Mouse (Mus musculus) layer of hippocampus, adult 9-10 months (tissue): ENCODE measurements around the gene Tlr2.
"Not testable (repeated sequence)": the region's sequence is repeated elsewhere in the genome, so short reads cannot be mapped to it uniquely, and the experiment has no call there.

Experiments
- DNase-seq: peaks from one replicate; pipeline ENCODE4 v3.0.0; 2022; ENCODE audit warnings: low spot score

The Tlr2 gene

DNA sequence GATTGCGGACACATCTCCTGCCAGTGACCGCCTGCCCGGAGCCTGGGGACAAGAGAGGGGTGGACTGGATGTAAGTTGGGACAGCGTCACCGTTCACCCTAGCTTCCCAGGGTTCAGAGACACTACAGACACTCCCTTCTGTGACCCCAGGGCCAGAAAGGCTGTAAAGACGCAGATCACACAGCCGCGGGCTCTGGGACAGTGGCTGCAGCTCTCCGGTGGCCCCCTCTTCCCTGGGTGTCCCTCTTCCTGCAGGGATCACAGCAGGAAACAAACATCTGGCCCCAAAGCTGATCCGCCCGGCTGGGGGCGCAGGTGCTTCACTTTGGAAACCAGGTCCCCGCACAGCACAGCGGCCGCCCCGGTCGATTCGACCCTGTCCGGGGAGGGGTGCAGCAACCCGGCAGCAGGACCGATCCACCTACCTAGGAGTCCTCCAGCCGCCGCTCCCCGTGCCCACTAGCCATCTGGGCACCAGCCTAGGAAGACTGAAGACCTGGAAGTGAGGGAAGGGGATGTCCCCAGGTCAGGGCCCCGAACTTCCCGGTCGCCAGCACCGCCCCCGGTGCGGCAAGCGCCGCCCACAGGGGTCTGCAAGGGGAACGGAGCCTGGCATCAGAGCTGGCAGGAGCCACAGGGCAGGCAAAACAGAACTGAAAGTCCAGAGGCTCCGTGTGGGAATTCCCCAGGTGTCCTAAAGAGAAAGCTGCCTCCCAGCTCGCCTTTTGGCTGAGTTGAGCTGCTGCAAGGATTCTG lies at the start of gene Tlr2:
Gene Tlr2 (minus strand): TSS at position 673 of the 756 bp plus-strand sequence.
- no peak for DNase-seq

DNA sequence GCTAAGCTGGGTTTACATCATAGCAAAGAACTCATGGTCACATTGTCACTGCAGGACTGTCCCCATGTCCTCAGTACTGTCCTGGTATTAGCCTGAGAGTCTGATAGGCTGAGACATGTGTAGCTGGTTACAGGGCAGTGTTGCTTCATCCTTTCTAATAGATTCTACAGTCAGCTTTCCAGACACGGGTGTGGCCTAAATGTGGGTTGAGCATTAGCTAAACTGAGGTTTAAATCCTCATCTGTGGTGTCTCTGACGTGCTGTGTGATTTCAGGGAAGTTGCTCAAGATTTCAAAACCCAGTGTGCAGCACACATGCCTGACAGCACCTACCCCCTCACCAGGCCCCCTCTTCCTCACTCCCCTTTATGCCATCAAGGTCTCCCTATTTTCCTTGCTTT lies 43.6 kb upstream of the Tlr2 start:
- no peak for DNase-seq

DNA sequence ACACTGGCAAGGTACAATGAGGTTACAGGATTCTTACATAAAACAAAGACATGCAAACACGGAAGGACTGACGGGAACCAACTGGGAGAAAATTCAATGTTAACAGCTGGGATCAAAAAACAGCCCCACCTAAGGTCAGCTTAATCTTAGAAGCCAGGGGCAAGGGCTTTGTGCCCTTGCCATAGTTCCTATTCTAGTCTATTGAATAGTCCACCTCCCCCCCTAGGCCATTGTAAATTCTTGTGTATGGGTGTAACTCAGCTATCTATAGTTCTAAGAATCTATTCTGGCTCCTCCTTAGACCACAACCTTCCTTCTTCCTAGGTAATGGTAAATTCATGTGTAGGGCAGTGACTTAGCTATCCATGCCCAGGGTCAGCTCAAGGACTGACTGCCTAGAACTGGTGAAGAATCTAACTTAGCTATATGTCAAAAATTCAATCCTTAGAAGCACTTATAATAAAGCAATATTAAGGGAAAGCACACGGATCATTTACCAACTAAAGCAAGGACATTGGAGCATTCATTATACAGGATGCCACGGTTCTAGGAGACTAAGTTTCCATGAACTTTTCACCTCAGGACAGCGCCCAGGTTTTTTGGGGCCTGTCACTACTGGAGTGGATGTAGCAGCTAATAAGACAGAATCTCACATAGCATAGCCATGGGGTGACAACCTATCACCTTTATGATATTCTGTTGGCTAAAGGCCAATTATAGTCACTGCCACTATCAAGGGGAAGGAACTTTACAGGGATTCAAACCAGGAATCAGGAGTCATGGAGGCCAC lies 37.9 kb upstream of the Tlr2 start:
- not testable (repeated sequence) for DNase-seq

DNA sequence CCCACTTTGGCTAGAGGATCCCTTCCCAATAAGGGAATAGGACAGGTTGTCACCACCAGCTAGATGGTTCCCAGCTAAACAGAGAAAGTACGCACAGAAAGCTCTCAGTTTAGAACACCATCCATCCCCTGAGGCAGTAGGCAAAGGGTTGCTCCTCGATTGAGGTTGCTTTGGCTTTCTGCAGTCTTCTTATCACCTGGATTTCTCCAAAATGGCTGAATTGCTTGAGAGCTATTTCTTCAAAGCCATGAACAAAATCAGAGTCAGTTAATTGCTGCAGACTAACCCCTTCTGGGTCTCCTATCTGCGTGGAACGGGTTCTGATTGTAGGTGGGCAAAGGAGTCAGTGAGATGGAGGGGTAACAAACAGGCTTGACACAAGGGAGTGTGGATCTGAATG lies 37.2 kb upstream of the Tlr2 start:
- DNase-seq, result no peak

DNA sequence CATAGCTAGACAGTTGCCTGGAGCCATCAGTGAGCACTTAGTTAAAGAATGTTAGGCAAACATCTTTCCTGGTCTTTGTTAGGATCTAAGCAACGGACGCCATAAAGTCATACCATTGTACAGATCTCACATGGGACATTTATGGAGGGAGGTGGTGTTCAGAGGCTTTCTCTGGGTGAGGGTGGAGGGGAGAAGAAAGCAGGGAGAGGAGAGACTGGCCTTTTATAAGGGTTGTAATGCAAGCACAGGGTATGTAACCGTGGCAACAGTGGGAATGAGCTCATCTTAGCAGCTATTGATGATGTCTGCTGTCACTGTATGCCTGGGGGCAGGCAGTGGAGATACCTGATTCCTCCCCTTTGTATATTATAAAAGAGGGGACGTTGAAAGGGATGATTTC lies 34.7 kb upstream of the Tlr2 start:
- DNase-seq, result no peak

DNA sequence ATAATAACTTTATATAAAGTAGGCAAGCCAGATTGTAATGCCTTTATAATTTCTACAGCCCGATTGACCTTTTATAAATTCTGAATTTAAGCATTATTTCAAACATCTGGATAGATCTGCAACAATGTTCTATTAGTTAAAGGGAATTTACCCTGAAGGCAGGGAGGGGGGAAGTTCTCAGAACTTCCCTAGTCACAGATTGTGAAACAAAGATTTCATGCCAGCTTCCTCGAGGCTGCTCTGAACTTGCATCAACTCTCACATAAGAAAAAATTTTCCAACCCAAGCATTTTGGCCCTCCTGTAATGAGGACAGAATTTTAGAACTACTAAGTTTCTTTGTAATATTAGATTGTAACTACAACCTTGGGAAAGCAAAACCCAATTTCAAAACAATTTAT lies 33.5 kb upstream of the Tlr2 start:
- DNase-seq, result not testable (repeated sequence)

DNA sequence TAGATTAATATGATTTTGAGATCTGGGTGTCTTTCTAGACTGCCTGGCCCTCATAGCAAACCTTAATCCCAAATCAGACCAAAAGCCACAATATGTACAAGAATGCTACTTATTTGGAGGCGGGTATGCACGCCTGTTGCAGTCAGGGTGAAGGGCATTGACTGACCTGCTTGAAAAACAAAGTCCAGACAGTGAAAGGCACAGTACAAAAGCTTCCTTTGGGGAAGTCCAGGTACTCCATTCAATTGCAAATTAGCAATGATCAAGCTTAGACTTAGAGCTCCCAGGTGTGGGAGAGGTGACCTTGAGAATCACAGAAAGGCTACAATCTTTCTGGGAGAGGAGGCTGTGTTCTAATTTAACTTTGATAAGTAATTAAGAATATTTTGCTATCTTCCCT lies 31.3 kb upstream of the Tlr2 start:
- not testable (repeated sequence) for DNase-seq

DNA sequence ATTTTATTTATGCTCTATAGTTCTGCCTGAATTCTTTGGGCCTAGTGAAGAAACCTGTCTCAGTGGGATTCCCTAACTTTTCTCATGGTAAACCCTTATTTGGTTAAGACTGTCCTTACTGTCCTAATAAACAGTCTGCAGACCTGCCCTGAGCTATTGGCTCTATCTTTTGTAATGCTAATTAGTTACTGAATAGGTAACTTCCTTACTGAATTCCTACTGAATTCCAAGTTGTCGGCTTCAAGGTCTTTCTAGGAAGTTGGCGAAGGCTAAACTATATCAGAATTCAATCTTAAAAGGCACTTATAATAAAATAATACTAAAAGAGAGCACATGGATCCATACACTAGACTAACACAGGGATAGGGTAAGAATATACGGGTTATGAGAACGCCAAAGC lies 30.4 kb upstream of the Tlr2 start:
- DNase-seq, result not testable (repeated sequence)

DNA sequence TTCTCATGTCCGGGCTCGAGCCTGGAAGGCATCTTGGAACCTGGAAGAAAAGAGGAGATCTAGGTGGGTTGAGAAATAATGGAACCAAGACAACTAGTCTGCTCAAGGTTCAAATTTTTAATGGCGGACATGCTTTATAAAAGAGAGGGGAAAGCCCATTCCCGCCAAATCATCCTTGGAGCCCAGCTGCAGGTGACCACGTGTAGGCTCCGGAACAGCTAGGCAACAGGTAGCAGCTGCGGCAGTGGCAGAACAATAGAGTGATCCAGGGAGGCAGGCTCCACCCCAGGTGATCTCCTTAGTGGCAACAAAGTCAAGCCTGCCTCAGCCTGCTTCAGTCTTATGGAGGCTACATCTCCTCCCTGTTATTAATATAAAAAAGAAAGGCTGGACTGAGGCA lies 30.0 kb upstream of the Tlr2 start:
- not testable (repeated sequence) for DNase-seq

DNA sequence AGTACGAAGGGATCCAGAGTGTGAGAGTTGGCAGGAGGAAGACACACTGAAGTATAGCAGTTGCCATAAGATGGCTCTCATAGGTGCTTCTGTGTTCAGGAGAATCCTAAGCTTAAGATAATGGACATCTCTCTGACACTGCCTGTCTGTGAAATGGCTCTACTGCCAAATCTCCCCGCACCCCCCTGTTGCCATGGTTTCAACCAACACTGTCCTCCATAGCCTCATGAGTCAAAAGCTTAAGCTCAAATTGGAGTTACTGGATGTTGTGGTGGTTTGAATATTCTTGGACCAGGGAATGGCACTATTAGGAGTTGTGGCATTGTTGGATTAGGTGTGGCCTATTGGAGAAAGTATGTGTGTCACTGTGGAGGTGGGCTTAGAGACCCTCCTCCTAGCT lies 28.2 kb upstream of the Tlr2 start:
- no peak for DNase-seq

DNA sequence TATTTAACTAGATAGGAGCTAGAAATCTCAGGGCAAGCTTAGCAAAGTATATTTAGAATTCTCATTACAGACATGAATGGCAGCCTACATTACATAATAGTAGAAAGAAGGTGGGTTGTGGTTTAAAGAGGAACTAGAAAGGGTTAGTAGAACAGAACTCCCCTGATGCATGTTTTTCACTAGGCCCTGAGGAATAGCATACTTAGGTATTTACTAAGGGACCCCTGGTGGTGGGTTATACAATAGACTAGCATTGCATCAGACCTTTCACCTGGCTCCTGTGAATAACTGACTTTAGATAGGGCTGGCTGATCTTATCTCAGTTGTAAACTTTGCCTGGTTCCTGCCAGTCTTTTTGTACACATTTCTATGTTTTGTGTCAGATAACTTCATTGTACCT lies 25.5 kb upstream of the Tlr2 start:
- not testable (repeated sequence) for DNase-seq

DNA sequence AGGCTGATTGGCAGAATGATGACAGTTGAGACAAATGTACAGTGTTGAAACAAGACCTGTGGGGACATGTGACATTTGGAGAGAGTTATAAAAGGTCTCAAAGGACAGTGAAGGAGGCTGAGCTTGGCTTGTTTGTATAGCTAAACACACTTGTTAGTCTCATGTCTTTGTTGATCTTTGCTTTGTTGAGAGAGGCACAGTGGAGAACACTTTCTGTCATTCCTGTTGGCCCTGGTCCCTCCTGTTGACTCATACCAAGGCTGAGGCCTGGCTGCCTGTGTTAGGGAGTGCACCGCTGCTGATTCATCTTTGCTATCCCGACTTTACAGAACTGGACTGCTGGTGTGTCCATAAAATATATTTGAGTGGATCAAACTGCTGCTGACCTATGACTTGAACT lies 23.6 kb upstream of the Tlr2 start:
- no peak for DNase-seq

DNA sequence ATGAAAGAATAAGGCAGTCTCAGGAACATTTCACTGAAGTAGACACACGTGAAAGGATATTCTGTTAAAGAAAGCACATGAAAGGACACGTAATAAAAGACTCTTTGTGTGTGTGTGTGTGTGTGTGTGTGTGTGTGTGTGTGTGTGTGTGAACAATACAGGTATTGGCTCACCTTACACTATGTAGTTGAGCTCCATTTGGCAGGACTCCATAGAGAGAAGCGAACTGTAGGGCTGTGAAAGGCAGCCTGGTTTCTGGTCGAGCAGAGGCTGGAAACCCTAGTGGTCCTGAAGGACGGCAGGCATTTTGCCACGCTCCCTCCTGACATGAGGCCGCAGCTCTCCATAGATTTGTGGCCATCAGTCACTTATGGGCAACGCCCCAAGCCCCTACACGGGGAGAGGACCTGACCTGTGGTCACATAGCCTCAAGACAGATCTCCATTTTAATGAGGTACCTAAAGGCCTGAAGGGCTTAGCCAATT lies 22.5 kb upstream of the Tlr2 start:
- no peak for DNase-seq

DNA sequence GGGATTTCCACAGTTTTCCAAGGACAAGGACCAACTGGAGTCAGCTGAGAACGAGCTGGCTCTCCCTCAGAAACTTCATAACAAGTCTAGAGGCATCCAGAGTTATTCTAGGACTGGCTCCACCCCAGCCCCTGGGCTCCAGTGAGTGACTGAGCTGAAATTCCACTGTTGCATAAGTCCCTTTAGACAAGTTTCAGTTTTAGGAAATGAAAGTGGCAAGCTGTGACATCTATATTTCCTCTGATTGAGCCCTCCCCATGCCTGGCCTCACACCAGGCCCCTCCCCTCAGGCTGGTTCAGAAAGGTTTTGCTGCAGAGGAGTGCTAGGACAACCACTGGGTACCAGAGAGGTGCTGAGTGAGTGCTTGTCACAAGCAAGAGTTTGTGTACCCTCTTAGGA lies 21.4 kb upstream of the Tlr2 start:
- no peak for DNase-seq

DNA sequence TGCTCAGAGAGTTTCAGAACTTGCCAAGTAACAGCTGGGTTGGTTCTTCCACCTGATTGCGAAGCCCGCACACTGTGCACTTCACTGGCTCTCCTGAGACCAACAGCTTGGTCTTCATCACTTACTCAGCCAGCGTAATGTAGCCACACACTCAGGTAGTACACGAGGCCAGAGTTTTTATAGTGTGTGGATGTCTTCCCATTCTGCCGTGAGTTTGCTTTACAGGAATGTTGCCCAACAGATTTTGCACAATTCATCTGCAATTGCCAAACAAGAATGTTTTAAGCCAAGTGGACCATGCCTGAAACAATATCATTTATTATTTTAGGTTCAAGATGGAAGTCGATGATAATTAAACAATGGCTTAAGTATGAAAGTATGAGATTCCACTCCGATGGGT lies 18.0 kb upstream of the Tlr2 start:
- no peak for DNase-seq

DNA sequence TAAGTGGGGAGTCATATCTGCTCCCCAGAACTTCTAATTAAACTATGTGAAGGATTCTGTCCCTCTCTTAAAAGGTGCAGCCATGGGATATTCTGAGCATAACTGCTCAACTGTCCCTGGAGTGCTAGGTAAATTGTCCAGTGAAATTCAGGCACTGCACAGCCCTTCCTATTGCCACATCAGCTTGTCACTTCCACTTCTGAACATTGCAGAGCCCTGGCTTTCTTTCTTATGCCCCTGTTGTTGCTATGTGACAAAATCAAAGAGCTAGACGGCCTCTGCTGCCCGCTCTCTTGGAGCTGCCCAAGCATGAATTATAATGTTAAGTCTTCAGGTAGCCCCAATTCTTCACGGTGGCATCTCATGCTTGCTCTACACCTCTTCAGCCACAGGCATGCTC lies 17.5 kb upstream of the Tlr2 start:
- DNase-seq, result no peak

DNA sequence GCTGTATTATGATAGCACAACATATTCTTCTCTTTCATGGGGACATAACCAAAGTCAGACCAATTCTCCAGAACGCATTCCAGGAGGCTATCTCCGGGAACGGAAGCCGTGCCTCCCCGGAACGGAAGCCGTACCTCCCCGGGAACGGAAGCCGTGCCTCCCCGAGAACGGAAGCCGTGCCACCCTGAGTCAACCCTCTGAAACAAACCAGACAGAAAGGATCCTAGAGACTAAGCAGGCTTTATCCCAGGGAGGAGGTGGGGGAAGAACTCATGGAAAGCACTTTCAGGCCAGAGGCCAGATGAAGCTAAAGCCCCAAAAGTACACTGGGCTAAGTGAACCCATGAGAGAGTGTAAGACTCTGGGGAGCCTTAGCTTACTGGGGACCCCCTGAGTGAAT lies 16.1 kb upstream of the Tlr2 start:
- no peak for DNase-seq

DNA sequence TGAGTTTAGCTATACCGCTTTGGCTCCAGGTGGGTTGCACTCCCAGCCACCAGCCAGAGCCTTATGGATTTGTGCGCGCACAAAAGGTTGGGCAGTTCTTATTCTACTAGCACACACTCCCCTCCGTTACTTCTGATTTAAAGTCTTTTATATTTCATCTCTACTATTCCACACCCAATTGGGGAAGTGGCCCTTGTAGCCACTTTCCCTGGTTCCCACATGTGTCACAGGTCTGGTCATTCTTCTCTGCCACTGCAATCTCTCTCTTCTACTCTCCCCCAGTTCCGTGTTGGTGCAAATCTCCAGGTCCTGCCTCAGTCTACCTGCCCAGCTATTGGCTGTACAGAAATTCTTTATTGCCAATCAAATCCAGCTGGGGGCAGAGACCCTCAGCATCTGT lies 14.1 kb upstream of the Tlr2 start:
- DNase-seq, result no peak

DNA sequence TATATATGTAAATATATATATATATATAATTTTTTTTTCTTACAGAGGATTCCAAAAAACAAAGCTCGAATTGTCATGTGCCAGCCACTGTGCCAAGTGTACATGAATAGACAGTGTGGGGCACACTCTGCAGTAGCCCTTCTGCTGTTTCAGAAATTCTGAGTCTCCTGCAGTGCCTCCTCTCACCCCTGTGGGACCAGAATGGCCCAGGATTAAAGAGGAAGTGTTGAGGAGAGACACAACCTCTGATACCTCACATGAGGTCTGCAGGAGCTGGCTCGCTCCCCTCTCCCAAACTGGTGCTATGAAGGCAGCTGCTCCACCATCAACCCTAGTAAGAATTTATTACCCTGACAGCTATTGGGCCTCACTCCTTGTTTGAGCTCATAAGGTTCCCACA lies 7.8 kb upstream of the Tlr2 start:
- DNase-seq, result no peak

DNA sequence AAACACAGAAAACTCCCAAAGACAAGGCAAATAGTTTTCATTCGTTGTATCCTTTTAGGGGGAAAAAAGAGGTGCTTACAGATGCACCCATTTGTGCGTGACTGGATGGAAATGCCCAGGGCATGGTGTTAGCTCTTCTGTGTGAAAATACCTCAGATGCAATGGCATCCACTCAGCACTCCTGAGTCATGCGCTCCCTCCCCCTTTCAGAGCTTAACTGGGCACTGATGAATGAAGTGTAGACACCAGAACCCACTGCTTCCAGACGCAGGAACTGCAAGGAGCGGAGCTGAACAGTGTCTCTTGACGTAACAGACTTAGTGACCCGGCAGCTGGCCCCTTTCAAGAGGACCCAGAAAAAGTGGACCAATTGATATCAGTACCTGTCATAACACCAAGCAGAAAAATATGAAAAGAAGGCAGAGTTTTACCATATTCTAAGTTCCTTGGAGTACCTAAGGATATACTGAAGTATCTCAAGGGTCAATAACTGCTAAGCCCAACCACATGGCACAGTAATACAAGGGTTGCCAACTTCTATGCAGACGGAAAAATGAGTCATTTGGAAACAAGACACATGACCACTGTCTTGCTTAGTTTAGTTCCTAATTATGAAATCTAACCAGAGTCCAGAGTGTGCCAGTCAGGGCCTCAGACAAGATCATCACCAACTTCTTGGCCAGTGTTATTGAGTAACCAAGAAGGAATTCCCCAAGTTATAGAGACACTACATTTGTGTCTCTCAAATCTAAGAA lies 3.4 kb upstream of the Tlr2 start:
- no peak for DNase-seq

DNA sequence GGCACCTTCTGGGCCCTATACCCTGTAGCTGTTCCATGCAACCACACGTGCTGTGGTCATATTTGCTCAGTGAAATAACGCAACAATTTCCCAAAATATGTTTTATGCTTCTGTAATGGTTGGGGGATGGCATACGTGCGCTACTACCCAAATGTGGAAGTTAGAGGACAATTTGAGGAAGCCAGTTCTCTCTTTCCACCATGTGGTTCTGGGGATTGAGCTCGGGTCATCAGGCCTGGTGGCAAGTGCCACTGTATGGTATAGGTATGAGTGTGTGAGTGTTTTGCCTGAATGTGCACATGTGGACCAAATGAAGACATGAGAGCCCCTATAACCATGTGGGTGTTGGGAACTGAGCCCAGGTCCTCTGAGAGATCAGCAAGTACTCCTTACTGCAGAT lies 2.1 kb downstream of the Tlr2 start:
- no peak for DNase-seq

DNA sequence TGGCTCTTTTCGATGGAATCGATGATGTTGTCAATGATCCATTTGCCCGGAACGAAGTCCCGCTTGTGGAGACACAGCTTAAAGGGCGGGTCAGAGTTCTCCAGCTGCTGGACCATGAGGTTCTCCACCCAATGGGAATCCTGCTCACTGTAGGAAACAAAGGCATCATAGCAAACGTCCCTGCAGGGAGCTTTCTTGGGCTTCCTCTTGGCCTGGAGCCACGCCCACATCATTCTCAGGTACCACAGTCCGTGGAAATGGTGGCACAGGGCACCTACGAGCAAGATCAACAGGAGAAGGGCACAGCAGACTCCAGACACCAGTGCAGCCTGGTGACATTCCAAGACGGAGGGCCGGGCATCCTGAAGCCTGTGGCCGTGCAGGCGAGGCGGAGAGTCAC lies 4.9 kb downstream of the Tlr2 start:
- DNase-seq, result no peak

DNA sequence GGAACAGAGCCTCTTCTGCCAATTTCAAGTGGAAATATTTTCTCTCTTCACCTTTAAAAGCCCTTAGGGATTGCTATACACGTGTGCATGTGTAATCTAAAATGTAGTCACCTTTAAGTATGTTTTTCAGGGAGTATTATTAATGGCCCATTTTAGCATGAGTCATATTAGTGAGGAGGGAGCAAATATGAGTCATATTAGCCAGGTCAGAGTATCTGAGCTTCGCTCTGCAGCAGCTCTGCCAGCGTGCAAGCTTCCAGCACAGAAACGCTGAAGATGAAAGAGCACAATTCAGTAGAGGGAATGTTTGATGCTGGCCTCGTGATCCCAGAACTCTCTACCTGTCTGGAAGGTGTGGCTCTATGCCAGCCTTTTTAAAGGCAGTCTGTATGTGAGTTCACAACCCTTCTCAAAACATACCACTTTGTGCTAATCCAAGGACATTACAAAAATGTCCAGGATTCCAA lies 13.4 kb downstream of the Tlr2 start:
- no peak for DNase-seq
